Mouse (Mus musculus): ENCODE results near the gene Gm2115.

Gm2115 gene

DNA sequence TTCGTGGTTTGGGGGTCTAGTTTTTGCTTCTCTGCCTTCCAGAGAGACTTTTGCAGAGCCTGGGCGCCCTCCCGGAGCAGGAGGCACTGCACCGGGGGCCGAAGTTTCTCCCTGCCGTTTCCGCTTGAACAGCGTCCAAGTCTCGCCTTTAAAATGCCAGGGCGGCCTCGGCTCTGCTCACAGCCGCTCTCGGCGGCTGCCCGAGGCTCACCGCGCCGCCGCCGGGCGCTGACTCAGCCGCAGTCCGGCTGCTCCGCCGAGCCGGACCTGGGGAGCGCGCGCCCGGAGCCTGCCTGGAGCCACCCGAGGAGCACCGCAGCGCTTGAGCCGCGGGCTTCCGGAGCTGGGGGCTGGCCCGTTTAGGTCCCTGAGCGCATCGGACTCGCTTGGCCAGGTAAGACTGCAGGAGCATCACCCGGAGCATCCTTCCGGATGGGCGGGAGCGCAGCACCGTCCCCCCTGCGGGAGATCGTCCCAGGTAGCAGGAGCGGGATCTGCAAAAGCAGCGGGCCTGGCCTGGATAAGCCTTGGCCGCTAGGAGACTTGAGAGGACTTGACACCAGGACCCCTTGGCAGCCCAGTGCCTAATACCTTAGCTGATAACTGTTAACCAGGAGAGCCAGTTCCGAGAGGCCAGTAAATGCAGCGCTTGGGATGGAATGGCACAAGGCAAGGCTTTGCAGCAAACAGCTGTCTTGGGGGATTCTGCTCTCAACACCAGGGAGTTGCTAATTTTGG is at the start of gene Gm2115:
Gene Gm2115 (plus strand): TSS at position 159 of the 738 bp plus-strand sequence.
- ATAC-seq (ENCODE audit: insufficient number of reproducible peaks, low FRiP score, low TSS enrichment) = no peak

DNA sequence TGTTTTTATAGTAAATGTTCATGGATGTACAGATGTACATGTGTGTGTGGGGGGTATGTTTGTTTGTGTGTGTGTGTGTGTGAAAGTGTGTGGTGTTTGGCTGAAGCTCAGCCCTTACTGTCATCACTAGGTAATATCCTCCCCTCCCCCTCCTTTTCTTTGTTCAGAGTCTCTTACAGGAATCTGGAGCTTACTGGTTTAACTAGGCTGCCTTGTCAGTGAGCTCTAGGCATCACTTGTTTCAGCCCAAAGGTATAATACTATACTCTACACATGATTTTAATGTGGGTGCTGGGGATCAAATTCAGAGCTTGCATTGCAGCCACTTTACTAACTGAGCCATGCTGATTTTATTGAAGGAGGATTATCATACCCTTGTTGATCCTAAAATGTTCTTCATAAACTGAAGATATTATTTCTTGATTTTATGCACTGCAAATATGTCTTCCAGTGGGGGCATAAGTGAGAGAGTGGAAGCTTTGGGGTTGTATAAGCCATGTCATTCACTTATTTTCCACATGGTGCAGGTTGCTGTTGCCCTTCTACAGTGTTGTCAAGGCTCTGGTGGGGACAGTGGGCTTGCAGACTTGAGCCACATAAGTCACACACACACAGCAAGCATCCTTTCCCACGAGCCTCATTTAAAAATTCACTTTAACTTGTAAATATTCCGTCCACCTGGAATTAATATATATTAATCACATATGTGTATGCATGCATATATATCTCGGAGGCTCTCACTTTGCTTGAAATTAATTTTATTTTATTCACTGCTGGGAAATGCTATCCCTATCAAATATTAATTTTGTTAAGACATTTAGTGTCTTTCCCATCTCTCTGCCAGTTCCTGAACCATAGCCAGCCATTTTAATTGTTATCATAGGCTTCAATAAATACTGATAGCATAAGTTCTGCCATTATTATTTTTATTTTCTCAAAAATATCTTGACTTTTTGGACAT is 45.0 kb upstream of the Gm2115 start:
- ATAC-seq (ENCODE audit: insufficient number of reproducible peaks, low FRiP score, low TSS enrichment) = no peak

DNA sequence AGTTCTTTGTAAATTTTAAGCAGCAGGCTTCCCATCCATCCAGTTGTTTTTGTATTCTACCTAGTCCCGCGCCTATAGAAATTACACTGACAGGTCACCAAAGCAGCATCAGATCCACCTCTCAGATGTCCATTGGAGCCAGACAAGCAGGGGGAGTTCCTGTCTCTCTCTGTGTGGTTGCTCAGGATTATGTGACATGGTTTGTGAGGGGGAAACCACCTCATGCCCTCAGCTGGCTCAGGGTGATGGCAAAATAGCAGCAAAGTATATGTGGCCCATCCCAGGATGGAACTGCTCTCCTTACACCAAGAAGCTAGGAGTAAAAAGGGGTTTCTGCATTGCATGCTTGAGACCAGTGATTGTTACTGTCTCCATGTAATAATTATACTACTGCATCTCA is 42.3 kb upstream of the Gm2115 start:
- no peak for ATAC-seq (ENCODE audit: insufficient number of reproducible peaks, low FRiP score, low TSS enrichment)

DNA sequence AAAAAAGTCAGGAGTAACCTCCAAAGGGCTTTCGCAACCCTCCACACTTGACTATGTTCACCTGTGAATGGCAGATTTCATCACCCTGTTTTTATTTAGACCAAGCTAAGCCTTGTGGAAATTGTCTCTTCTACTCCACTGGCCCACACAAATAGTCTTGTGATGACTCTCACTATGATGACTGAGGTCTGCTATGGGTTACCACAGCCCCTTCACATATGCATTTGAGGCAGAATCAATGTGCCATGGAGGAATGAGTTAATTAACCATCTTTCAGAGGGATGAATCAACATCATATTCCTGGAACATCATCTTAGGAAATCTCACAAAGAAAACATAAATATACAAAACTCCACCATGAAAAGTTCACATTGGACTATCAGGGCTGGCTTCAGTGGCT is 25.6 kb upstream of the Gm2115 start:
- ATAC-seq (ENCODE audit: insufficient number of reproducible peaks, low FRiP score, low TSS enrichment) = no peak

DNA sequence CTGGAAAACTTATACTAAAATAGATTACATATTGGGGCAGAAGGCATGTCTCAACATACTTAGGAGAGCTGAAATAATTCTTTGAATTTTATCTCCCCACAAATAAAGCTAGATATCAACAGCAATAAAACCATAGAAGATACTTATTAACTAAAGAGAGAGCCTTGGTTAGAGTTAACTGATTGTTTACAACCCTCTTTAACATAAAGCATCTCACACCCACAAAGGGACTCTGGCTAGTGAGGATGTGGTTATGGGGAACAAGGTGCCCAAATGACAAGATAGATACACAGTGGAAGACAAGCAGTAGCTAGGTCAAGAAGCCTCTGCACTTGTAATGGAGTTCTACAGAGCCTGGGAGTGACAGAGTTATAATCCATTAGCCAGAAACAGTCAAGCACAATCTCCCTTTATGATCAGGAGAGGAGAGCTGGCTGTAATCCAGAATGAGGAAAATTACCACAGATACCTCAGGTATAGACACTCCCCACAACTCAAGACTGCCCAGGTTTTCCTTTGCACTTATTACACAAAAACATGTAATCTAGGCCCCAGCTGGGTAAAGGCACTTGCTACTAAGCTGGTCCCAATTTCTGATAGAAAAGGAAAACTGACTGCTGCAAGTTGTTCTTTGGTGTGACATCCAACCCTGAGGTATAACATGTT is 10.1 kb upstream of the Gm2115 start:
- no peak for ATAC-seq (ENCODE audit: insufficient number of reproducible peaks, low FRiP score, low TSS enrichment)

DNA sequence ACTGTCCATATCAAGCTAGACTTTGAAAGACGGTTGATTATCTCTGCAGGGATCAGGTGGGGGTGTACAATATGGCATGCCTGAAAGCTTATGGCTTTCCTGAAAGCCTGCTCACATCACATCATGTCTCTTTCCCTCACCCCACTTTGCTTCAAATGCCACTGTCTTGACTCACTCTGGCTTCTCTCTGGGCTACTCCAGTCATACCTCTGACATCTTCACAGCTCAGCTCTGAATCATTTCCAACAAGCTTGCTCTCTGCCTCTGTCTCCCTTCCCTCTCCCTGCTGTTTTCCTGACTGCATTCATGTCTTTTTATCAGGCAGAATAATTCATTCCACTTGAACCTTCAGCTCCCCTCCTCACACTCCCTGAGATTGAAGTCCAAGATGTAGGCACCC is 7.4 kb upstream of the Gm2115 start:
- ATAC-seq (ENCODE audit: insufficient number of reproducible peaks, low FRiP score, low TSS enrichment) = no peak

DNA sequence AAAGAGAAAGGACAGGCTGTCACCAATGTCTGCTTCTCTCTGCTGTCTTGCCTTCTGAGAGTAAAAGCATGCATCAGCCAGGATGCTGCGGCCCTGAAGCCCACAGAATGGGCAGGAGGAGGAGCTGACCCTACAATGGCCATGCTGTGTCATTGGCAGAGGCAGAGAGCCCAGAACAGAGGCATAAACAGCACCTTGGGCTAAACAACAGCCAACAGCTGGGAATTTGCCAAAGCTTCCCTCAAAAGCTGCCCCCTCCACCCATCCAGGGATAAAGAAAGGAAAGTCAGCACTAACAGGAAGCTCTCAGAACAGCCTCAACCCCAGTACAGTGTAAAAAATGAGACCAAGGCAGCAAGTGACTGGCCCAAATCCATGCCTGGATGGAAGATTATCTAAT is 6.3 kb upstream of the Gm2115 start:
- ATAC-seq (ENCODE audit: insufficient number of reproducible peaks, low FRiP score, low TSS enrichment) = no peak

DNA sequence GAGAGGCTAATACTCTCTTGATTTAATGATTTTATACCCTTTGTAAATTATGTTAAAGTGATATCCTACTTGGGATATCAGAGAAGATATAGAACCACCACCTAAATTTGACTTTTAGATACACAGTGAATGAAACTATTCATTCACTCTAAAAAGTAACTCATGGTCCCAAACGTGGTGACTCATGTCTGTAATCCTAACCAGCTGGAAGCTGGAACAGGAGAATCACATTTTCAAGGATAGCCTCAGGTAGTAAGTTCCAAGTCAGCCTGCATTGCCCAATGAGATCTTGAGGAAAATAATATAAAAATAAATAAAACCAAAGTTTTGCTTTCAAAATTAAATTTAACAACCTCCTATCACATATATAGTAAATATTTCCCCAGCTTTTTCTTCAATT is 2.6 kb upstream of the Gm2115 start:
- ATAC-seq (ENCODE audit: insufficient number of reproducible peaks, low FRiP score, low TSS enrichment) = no peak

DNA sequence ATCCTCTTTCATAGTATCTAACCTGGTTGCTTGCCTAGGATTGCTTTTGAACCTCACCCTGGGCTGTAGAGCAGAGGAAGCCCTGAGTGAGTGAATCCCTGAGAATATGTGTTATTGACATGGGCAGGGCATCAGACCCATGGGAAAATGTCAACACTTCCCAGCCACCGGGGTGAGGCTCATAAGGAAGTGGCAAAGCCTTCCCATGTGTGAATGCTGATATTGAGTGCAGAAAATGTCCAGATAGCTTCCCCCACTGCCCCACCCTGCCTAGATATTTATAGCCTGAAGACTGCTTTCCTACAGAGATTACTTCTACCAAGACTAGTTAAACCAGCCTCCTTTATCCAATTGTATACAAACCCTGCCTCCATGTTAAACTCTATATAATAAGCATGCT is 4.0 kb downstream of the Gm2115 start:
- no peak for ATAC-seq (ENCODE audit: insufficient number of reproducible peaks, low FRiP score, low TSS enrichment)

DNA sequence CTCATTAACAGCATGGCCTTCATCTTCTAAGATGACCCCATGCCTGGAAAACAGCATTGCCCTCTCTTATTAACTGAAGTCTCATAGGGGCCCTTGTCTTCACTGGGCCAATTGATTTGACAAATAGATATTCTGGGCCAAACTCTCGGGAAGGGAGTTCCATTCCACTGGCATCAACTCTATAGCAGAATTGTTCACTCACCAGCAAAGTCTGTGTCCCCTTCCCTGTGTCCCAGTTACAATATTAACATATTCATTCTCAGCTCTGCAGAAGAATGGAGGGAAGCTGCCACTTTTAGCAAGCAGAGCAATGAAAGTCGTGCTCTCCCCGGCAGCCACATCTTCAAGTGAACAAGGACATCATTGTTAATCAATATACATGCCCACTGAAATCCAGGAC is 5.9 kb downstream of the Gm2115 start:
- ATAC-seq (ENCODE audit: insufficient number of reproducible peaks, low FRiP score, low TSS enrichment) = 0 out of 2 replicates have a peak, but pooled peaks have one; percentile 26

DNA sequence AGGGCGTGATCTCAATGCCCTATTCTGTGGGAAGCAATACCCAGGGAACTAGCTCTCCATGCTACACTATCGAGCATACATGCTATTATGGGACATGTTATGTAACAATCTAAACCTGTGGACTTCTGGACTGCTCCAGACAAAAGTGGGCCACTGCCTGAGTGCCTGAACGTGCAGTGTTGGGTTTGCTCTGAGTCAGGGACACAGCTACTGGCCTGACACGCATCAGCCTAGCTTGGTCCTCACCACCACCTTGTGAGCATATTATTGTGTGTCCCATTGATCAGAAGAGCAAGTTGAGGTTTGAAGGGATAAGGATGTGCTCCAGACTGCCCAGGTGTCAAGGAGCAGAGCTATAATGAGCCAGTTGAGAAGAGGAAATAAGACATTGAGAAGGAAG is 16.2 kb downstream of the Gm2115 start:
- no peak for ATAC-seq (ENCODE audit: insufficient number of reproducible peaks, low FRiP score, low TSS enrichment)

DNA sequence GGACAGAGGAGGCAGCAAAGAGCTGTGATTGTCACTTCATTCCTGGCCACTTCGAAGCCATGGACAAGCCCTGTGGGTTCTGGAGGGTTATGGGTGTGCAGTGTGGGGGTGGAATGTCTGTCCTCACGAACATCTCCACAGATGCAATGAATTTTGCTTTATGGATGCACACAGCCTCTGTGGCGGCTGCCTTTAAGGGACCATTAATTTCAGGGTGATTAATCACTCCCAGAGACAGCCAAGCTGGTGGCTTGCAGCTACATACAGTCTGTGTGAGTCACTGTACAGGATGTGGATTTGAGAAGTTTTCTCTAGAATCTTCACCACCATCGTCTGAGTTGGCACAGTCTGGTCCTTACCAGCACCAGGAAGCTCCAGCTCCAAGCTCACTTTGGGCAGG is 17.9 kb downstream of the Gm2115 start:
- no peak for ATAC-seq (ENCODE audit: insufficient number of reproducible peaks, low FRiP score, low TSS enrichment)

DNA sequence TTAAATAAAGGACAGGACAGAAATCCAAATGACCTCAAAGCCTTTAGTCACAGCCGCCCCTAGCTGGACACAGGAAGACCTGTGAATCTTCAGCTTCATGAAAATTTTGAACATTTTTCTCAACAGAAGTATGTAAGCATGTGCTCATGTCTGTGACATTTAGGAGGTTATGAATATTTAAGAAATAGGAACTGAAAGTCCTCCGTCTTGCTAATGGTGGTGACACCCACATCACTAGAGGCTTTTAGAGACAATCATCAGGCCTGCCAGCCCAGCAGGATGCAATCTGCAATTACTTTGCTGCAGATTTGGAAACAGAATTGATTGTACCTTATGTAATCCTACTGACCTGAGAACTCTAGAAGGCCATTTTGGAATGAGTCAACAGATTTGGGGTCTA is 22.7 kb downstream of the Gm2115 start:
- no peak for ATAC-seq (ENCODE audit: insufficient number of reproducible peaks, low FRiP score, low TSS enrichment)

DNA sequence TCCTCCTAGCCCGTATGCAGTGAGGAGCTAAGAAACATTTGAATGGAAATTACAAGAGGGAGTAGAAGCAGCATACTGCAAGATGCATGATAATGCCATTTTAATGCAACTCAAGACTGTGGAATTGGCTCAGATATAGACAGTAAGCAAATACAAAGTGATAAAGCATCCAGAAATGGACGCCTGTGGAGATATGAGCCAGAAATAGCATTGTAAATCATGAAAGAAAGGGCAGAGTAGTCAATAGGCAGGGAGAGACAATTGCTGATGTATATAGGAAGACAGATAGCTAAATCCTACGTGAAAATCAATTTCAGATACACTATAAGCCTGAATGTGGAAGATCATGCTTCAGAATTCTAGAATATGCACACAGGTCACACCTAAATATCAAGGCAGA is 26.5 kb downstream of the Gm2115 start:
- ATAC-seq (ENCODE audit: insufficient number of reproducible peaks, low FRiP score, low TSS enrichment) = no peak

DNA sequence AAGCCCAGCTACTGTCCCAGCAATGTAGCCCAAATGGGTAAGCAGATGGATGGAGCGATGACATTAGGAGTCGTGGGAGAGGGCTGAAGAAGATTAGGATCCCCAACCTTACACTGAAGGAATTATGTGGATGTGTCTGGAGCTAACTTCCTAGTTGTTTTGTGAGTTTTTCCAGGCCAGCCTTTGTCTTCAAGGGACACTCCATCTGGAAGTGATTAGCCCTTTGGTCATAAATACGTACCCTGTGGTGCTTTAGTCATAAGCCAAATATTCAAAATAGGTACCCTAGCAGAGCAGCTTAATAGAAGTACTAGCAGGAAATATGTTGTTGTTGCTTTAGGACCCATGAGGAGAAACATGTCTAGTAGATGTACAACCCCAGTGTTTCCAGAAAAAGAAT is 28.6 kb downstream of the Gm2115 start:
- ATAC-seq (ENCODE audit: insufficient number of reproducible peaks, low FRiP score, low TSS enrichment) = no peak

DNA sequence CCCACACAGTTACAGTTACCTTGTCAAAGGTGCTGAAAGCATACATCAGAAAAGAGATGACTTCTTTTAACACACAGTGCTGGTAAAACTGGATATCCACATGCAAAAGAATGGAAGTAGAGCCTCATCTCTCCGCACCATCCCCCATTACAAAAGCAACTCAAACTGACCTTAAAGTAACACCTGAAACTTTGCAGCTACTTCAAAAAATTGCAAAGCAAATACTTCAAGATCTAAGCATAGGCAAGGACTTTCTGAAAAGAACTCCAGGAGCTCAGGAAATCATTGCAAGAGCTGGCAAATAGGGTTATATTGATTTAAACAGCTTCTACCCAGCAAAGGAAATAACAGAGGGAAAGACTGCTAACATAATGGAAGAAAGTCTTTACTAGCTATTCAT is 31.7 kb downstream of the Gm2115 start:
- no peak for ATAC-seq (ENCODE audit: insufficient number of reproducible peaks, low FRiP score, low TSS enrichment)

DNA sequence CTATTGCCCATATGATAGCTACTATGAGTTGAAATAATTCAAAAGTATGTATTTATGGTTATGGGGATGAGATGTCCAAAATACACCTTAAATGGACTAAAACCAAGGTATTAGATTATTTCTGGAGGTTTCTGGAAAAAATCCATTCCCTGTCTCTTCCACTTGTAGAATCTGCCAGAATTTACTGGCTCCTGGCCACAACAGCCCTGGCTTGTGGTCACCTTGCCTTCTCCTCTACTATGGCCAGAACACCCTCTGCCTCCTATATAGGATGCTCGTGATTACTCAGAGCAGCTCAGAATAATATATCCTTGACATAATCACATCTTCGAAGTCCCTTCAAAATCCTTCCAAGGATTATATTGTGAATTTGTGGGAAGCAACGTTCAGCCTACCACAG is 35.5 kb downstream of the Gm2115 start:
- ATAC-seq (ENCODE audit: insufficient number of reproducible peaks, low FRiP score, low TSS enrichment) = no peak

DNA sequence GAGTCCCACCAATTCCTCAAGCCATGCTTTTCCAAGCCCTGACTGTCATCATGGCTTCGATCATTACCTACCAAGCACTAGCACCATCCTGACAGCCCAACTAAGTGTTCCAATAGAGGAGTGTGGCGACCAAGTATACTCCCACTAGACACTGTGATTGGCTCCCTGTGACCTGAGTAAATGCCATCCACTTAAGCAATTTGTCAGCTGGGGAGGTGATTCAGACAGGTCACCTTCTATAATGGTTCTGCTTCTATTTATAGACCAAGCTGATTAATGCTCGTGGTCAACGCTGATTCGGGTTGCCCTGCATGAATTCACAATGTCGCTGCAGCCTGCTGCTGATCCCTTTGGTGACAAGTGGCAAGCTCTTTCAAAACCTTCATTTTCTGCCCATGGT is 37.4 kb downstream of the Gm2115 start:
- no peak for ATAC-seq (ENCODE audit: insufficient number of reproducible peaks, low FRiP score, low TSS enrichment)

DNA sequence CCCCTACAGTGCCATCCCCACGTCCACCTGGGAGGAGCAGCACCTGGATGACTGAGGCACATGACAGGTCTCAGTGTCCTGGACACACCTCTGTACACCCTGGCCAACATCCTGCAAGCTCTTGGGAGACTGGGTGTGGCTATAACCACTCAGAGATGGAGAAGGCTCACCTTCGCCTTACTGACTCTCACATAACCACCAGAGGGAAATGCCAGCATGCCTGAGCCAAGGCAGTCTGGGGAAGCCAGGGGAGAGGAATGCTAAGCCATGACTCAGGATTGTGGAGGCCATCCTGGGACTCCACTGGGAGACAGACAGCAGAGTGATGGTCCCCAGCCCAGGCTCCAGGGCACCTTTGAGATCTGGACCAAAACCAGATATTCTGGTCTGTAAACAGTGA is 48.3 kb downstream of the Gm2115 start:
- no peak for ATAC-seq (ENCODE audit: insufficient number of reproducible peaks, low FRiP score, low TSS enrichment)

DNA sequence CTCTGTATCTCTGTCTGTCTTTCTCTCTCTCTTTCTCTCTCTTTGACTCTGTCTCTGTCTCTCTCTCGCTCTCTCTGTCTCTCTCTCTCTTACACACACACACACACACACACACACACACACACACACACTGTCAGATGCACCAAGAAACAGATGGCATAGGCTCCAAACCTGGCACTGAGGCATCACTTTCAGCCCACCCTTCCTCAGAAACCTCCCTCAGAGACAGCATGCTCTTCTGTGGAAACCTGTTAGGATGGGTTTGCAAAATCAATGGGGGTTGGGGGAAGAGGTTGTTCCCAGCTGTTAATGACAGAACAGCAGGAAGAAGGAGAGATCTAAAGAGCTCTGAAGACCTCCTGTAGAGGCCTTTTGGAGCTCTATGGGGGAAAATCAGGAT is 50.1 kb downstream of the Gm2115 start:
- ATAC-seq (ENCODE audit: insufficient number of reproducible peaks, low FRiP score, low TSS enrichment) = no peak

DNA sequence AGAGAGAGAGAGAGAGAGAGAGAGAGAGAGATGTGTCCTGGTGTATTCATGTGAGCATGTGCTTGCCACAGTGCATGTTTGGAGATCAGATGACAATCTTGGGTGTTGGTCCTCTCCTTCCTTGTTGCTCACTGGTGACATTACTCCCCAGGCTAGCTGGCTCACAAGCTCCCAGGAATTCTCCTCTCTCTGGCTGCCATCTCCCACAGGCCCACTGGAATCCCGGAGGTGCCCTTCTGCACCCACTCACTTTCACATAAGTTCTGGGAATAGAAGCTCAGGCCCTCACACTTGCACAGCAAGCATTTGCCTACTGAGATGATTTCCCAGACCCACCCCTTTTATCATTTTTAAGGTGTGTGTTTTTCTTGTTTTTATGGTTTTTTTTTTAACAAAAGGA is 51.0 kb downstream of the Gm2115 start:
- ATAC-seq (ENCODE audit: insufficient number of reproducible peaks, low FRiP score, low TSS enrichment) = no peak

Measured in cerebellum, adult (tissue).